Mouse (Mus musculus): ENCODE measurements around the gene Padi6. TPM values are rescaled to one million over a fixed set of nuclear protein-coding genes. Genes with fewer than 3 reads are reported as not detected.

The Padi6 gene
- polyA plus RNA-seq (2012): not detected in 2 replicates

- no peak for TF ChIP-seq GATA1 (IDR thresholded peaks at IDR 0.05; ENCODE audit: low read length)
Measured at GRCm38 (mm10) chr4:140742543-140742942, at the start of gene Padi6. TSS of gene Padi6 (minus strand) at chr4:140742643.

- TF ChIP-seq GATA1 (IDR thresholded peaks at IDR 0.05; ENCODE audit: low read length): no peak
Measured at GRCm38 (mm10) chr4:140791071-140791470, 48.6 kb upstream of the Padi6 start.

- TF ChIP-seq GATA1 (IDR thresholded peaks at IDR 0.05; ENCODE audit: low read length): no peak
Measured at GRCm38 (mm10) chr4:140789983-140790382, 47.5 kb upstream of the Padi6 start.

GRCm38 (mm10) chr4:140788983-140789382 lies 46.5 kb upstream of the Padi6 start:
- no peak for TF ChIP-seq GATA1 (IDR thresholded peaks at IDR 0.05; ENCODE audit: low read length)

- no peak for TF ChIP-seq GATA1 (IDR thresholded peaks at IDR 0.05; ENCODE audit: low read length)
Measured at GRCm38 (mm10) chr4:140788264-140788663, 45.8 kb upstream of the Padi6 start.

- no peak for TF ChIP-seq GATA1 (IDR thresholded peaks at IDR 0.05; ENCODE audit: low read length)
Measured at GRCm38 (mm10) chr4:140787414-140787813, 45.0 kb upstream of the Padi6 start.

- TF ChIP-seq GATA1 (IDR thresholded peaks at IDR 0.05; ENCODE audit: low read length): no peak
Measured at GRCm38 (mm10) chr4:140785217-140785616, 42.8 kb upstream of the Padi6 start.

- no peak for TF ChIP-seq GATA1 (IDR thresholded peaks at IDR 0.05; ENCODE audit: low read length)
Measured at GRCm38 (mm10) chr4:140784292-140784945, 42.0 kb upstream of the Padi6 start.

- TF ChIP-seq GATA1 (IDR thresholded peaks at IDR 0.05; ENCODE audit: low read length): no peak
Measured at GRCm38 (mm10) chr4:140782821-140783220, 40.4 kb upstream of the Padi6 start.

- TF ChIP-seq GATA1 (IDR thresholded peaks at IDR 0.05; ENCODE audit: low read length): no peak
Measured at GRCm38 (mm10) chr4:140780507-140780906, 38.1 kb upstream of the Padi6 start.

- TF ChIP-seq GATA1 (IDR thresholded peaks at IDR 0.05; ENCODE audit: low read length): no peak
Measured at GRCm38 (mm10) chr4:140779803-140780397, 37.5 kb upstream of the Padi6 start.

GRCm38 (mm10) chr4:140776623-140777022 lies 34.2 kb upstream of the Padi6 start:
- no peak for TF ChIP-seq GATA1 (IDR thresholded peaks at IDR 0.05; ENCODE audit: low read length)

GRCm38 (mm10) chr4:140775876-140776275 lies 33.4 kb upstream of the Padi6 start:
- TF ChIP-seq GATA1 (IDR thresholded peaks at IDR 0.05; ENCODE audit: low read length): no peak

GRCm38 (mm10) chr4:140774893-140775292 lies 32.5 kb upstream of the Padi6 start:
- TF ChIP-seq GATA1 (IDR thresholded peaks at IDR 0.05; ENCODE audit: low read length): no peak

GRCm38 (mm10) chr4:140774025-140774800 lies 31.8 kb upstream of the Padi6 start, which contains the start of gene Padi4:
TSS of gene Padi4 (minus strand) at chr4:140774236.
- no peak for TF ChIP-seq GATA1 (IDR thresholded peaks at IDR 0.05; ENCODE audit: low read length)

- TF ChIP-seq GATA1 (IDR thresholded peaks at IDR 0.05; ENCODE audit: low read length): no peak
Measured at GRCm38 (mm10) chr4:140771091-140771490, 28.6 kb upstream of the Padi6 start.

Measured in G1E-ER4 (cell line).